Mouse (Mus musculus) hindbrain, embryonic 14.5 days (tissue): ENCODE data around the gene Trem3. TPM values are rescaled to one million over a fixed set of nuclear protein-coding genes. Genes with fewer than 3 reads are reported as not detected.

Source experiments
- ATAC-seq: fragments of 200-750 bp; cut with Nextera tagmentation; 2 replicates; pipeline ENCODE4 v1.8.0; 2017; ENCODE audit warnings: moderate number of reproducible peaks, mild to moderate bottlenecking, moderate TSS enrichment, moderate library complexity; ENCODE audit not compliant: low FRiP score
- DNase-seq: peaks from one replicate; pipeline ENCODE4 v3.0.0-alpha.2; 2015; ENCODE audit warnings: low spot score
- H3K27ac ChIP-seq: fragments of 300-500 bp; sonication (generic); 2 replicates; pipeline ENCODE4 v1.5.1; 2014; ENCODE audit warnings: mild to moderate bottlenecking, moderate library complexity
- H3K27me3 ChIP-seq: fragments of 300-500 bp; sonication (generic); 2 replicates; pipeline ENCODE4 v1.6.1; 2014; ENCODE audit warnings: mild to moderate bottlenecking, low read length, mixed read lengths; ENCODE audit not compliant: control insufficient read depth, insufficient read depth
- H3K36me3 ChIP-seq: fragments of 300-500 bp; sonication (generic); replicated peaks from 2 replicates; pipeline ENCODE4 v1.6.1; 2014; ENCODE audit not compliant: control insufficient read depth, insufficient read depth
- H3K4me1 ChIP-seq: fragments of 300-500 bp; sonication (generic); replicated peaks from 2 replicates; pipeline ENCODE4 v1.6.1; 2014; ENCODE audit warnings: antibody characterized with exemption, low read length, mixed read lengths; ENCODE audit not compliant: control insufficient read depth, insufficient read depth
- H3K4me2 ChIP-seq: fragments of 300-500 bp; sonication (generic); replicated peaks from 2 replicates; pipeline ENCODE4 v1.6.1; 2014; ENCODE audit warnings: mild to moderate bottlenecking, moderate library complexity
- H3K4me3 ChIP-seq: fragments of 300-500 bp; sonication (generic); replicated peaks from 2 replicates; pipeline ENCODE4 v1.5.1; 2014; ENCODE audit warnings: mild to moderate bottlenecking, low read length
- H3K9ac ChIP-seq: fragments of 300-500 bp; sonication (generic); 2 replicates; pipeline ENCODE4 v1.6.1; 2014
- H3K9me3 ChIP-seq: fragments of 300-500 bp; sonication (generic); 2 replicates; pipeline ENCODE4 v1.6.1; 2016; ENCODE audit warnings: low read length; ENCODE audit not compliant: control insufficient read depth
- WGBS: fragments of 180-500 bp; shearing (Covaris S2); extraction: QIAGEN DNeasy Blood & Tissue Kit; methylation state at CpG from one replicate; pipeline ENCODE4 v1.1.7; 2014; 5-methylcytosine and 5-hydroxymethylcytosine counted together
- polyA plus RNA-seq: library from polyadenylated mRNA; unstranded; fragments of >200 nt; fragmentation: Nextera tagmentation; extraction: Ambion mirVana; gene quantifications from 2 replicates; pipeline ENCODE4 v1.2.1, GENCODE M21; 2014

Trem3 gene
- polyA plus RNA-seq, 1 experiment from 2014 or later = not detected

- no peak for DNase-seq
- WGBS = 43% methylated on average over 2 of the region's 2 CpGs
- Histone ChIP-seq H3K9ac (no peak overlapping the region), H3K4me2 (no peak overlapping the region), H3K4me1 (no peaks in the 10 kb centered on the region), H3K27me3 (no peaks in the 10 kb centered on the region), H3K36me3 (no peaks in the 10 kb centered on the region), H3K27ac (no peak overlapping the region), H3K4me3 (no peak overlapping the region), H3K9me3 (no peaks in the 10 kb centered on the region)
- no peak for ATAC-seq
Measured at GRCm38 (mm10) chr17:48266610-48267304, 19.2 kb downstream of the Trem3 start.

GRCm38 (mm10) chr17:48267591-48267990, 20.0 kb downstream of the Trem3 start:
- H3K4me3 ChIP-seq = no peak overlapping the region
- H3K4me1 ChIP-seq = no peaks in the 10 kb centered on the region
- no peak for DNase-seq
- no peaks in the 10 kb centered on the region for H3K36me3 ChIP-seq
- ATAC-seq = no peak
- 89% methylated on average over 1 of the region's 1 CpGs for WGBS
- H3K27ac ChIP-seq = no peak overlapping the region
- H3K9ac ChIP-seq = no peak overlapping the region
- no peaks in the 10 kb centered on the region for H3K9me3 ChIP-seq
- no peak overlapping the region for H3K4me2 ChIP-seq
- H3K27me3 ChIP-seq = no peaks in the 10 kb centered on the region

GRCm38 (mm10) chr17:48268276-48268675, 20.7 kb downstream of the Trem3 start:
- Histone ChIP-seq H3K4me3 (no peak overlapping the region), H3K4me1 (no peaks in the 10 kb centered on the region), H3K27me3 (no peaks in the 10 kb centered on the region), H3K9ac (no peak overlapping the region), H3K9me3 (no peaks in the 10 kb centered on the region), H3K4me2 (no peak overlapping the region), H3K36me3 (no peaks in the 10 kb centered on the region), H3K27ac (no peak overlapping the region)
- DNase-seq (no peak), ATAC-seq (no peak)

GRCm38 (mm10) chr17:48269833-48270232, 22.3 kb downstream of the Trem3 start:
- H3K27me3 ChIP-seq = no peaks in the 10 kb centered on the region
- no peaks in the 10 kb centered on the region for H3K9me3 ChIP-seq
- H3K4me3 ChIP-seq = no peak overlapping the region
- no peak overlapping the region for H3K27ac ChIP-seq
- H3K4me2 ChIP-seq = no peak overlapping the region
- DNase-seq (no peak), ATAC-seq (no peak)
- no peaks in the 10 kb centered on the region for H3K36me3 ChIP-seq
- WGBS = 81% methylated on average over 4 of the region's 4 CpGs
- no peaks in the 10 kb centered on the region for H3K4me1 ChIP-seq
- H3K9ac ChIP-seq = no peak overlapping the region

DNA sequence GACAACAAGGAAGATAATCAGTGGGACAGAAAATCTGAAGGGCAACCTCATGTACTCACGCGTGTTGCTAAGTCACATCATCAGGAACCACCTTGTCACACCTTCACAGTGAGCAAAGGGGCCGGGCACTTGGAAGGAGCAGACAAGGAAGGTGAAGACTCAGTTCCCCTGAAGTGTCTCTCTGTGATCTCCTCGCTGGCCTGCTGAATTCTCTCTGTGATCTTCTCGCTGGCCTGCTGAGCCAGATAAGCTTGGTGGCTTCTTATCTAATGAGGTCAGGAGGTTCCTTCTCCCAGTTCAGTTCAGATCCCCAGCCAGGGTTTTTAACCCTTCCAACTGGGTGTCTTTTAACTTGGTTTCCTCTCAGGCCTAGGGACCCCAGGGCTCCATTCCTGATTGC, 24.6 kb downstream of the Trem3 start:
- H3K9me3 ChIP-seq = no peaks in the 10 kb centered on the region
- H3K4me1 ChIP-seq = no peaks in the 10 kb centered on the region
- H3K4me2 ChIP-seq = no peak overlapping the region
- H3K27ac ChIP-seq = no peak overlapping the region
- no peaks in the 10 kb centered on the region for H3K27me3 ChIP-seq
- WGBS = 87% methylated on average over 5 of the region's 5 CpGs
- no peaks in the 10 kb centered on the region for H3K36me3 ChIP-seq
- H3K4me3 ChIP-seq = no peak overlapping the region
- DNase-seq (no peak), ATAC-seq (no peak)
- no peak overlapping the region for H3K9ac ChIP-seq

DNA sequence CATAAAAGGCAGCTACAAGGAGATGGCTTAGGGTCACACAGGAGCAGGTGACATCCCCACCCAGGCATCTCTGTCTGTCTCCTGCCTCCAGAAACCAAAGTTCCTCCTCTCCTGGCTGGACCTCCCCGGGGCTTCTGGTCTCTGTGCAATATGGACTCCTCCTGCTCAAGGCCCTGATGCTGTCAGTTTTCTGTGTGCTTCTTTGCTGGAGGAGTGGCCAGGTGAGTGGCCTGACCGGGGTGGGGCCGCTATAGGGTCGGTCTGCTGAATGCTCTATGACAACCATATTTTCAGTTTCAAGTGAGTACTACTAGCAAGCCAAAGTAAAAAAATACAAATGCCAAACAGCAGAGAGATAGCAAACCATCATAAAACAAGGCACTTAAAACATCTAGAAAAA, 25.0 kb downstream of the Trem3 start:
- ATAC-seq (no peak), DNase-seq (no peak)
- no peak overlapping the region for H3K27ac ChIP-seq
- no peaks in the 10 kb centered on the region for H3K27me3 ChIP-seq
- no peak overlapping the region for H3K4me2 ChIP-seq
- 91% methylated on average over 4 of the region's 4 CpGs for WGBS
- H3K36me3 ChIP-seq = no peaks in the 10 kb centered on the region
- H3K9me3 ChIP-seq = no peaks in the 10 kb centered on the region
- no peak overlapping the region for H3K9ac ChIP-seq
- no peaks in the 10 kb centered on the region for H3K4me1 ChIP-seq
- no peak overlapping the region for H3K4me3 ChIP-seq

DNA sequence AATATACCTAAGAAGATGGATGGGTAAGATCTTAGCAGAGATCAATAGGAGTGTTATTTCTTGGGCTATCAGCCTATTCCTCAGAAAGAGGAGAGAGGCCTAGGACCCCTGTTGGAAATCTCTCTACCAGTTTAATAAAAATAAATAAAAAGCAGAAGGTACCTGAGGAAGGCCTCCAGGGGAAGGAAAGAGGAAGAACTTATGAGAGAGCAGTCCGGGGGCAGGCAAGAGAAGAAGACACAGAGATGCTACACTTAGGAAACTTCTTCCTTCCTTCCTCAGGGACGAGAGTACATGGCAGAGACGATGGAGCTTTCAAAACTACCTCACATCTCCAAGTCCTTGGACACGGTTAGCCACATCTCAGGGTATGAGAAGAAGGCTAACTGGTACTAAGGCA, 26.5 kb downstream of the Trem3 start:
- no peaks in the 10 kb centered on the region for H3K27me3 ChIP-seq
- H3K36me3 ChIP-seq = no peaks in the 10 kb centered on the region
- no peak overlapping the region for H3K9ac ChIP-seq
- no peaks in the 10 kb centered on the region for H3K4me1 ChIP-seq
- no peak overlapping the region for H3K27ac ChIP-seq
- H3K9me3 ChIP-seq = no peaks in the 10 kb centered on the region
- DNase-seq (no peak), ATAC-seq (no peak)
- WGBS = 82% methylated on average over 4 of the region's 4 CpGs
- no peak overlapping the region for H3K4me2 ChIP-seq
- no peak overlapping the region for H3K4me3 ChIP-seq

- no peak for ATAC-seq
- H3K9me3 ChIP-seq = no peaks in the 10 kb centered on the region
- H3K27ac ChIP-seq = no peak overlapping the region
- DNase-seq = peak; percentile 79
- 32% methylated on average over 6 of the region's 6 CpGs for WGBS
- H3K27me3 ChIP-seq = no peaks in the 10 kb centered on the region
- no peak overlapping the region for H3K9ac ChIP-seq
- H3K4me3 ChIP-seq = no peak overlapping the region
- H3K4me2 ChIP-seq = no peak overlapping the region
- no peaks in the 10 kb centered on the region for H3K36me3 ChIP-seq
- no peaks in the 10 kb centered on the region for H3K4me1 ChIP-seq
Measured at GRCm38 (mm10) chr17:48274885-48275284, 27.3 kb downstream of the Trem3 start.

GRCm38 (mm10) chr17:48275736-48276135, 28.2 kb downstream of the Trem3 start:
- no peaks in the 10 kb centered on the region for H3K36me3 ChIP-seq
- H3K9me3 ChIP-seq = no peaks in the 10 kb centered on the region
- ATAC-seq (no peak), DNase-seq (no peak)
- no peaks in the 10 kb centered on the region for H3K27me3 ChIP-seq
- no peak overlapping the region for H3K27ac ChIP-seq
- H3K9ac ChIP-seq = no peak overlapping the region
- no peaks in the 10 kb centered on the region for H3K4me1 ChIP-seq
- H3K4me2 ChIP-seq = no peak overlapping the region
- WGBS = 72% methylated on average over 7 of the region's 7 CpGs
- H3K4me3 ChIP-seq = no peak overlapping the region

DNA sequence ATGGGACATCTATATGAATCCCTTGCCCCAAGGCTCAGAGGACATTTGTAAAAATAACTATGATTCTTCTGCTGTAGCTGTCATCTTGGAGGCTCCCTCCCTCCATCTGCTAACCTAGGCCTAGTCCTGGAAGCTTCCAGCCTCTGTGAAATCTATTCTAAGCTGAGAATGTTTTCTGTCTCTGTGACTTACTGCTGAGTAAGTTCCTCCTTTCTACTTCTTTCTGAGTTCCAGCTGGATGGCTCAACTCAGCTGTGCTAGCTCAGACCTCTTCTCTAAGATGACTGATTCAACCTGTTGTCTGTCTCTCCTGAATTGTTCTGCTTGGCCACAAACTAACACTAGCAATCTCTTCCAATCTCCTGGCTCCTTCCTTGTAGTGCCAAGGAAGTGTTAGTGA, 30.8 kb downstream of the Trem3 start:
- Histone ChIP-seq H3K27me3 (no peaks in the 10 kb centered on the region), H3K36me3 (no peaks in the 10 kb centered on the region), H3K9ac (no peak overlapping the region), H3K4me2 (no peak overlapping the region), H3K27ac (no peak overlapping the region), H3K4me1 (no peaks in the 10 kb centered on the region; the same call in 1 of the 2 replicates), H3K9me3 (no peaks in the 10 kb centered on the region), H3K4me3 (no peak overlapping the region)
- no peak for DNase-seq
- no peak for ATAC-seq
